Mouse (Mus musculus): ENCODE data around the gene Olfr248. TPM values are rescaled to one million over a fixed set of nuclear protein-coding genes. Genes with fewer than 3 reads are reported as not detected.

The Olfr248 gene
- total and polyA plus RNA-seq, 3 experiments, result not detected

DNA sequence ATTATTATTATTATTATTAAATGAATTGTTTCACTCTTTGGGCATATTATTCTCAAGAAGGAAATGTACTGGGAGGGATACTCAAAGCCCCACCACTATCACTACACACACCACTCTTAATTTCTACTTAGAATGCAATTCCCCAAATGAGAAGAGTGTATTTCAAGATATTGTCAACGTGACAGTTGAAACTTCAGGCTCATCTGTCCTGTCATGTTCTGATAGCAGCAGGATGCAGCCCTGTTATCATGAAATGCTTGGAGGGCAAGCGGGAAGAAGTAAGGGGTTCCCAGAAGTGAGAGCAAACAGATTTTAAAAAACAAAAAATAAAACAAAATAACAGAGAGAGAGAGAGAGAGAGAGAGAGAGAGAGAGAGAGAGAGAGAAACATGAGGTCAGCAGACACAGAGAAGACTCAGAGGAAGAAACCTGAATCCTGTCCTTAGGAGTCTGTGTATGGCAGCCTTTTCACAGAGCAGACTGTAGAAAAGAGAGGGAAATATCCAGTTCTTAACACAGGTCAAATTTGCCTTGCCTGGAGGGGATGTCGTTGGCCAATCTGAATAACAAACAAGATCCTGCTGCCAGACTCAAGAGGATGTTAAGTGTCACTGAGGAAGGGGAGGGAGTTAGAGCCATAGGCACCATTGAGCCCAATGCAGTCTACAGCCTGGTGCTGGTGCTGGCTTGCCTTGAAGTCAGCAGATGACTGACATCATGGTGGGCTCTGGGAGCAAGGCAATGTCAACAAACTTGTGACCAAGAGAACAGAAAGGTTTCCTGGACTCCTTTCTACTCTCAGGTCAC is 35.5 kb downstream of the Olfr248 start:
- dilution Hi-C loops (cut with MboI; ENCODE audit: extremely low pct_ligation_motif_present, extremely low pct_unique_long_range_greater_than_20kb, low sequenced_read_pairs) (no loop called here), in situ Hi-C loops (cut with MboI; ENCODE audit: low pct_ligation_motif_present, low pct_unique_long_range_greater_than_20kb, low sequenced_read_pairs) (no loop called here)
- H3K4me3 ChIP-seq (replicated peaks in 1 of 3; ENCODE audit: low read depth in 2 of 3, low read length in 2 of 3, poor library complexity in 1 of 3), result no peak overlapping the region

DNA sequence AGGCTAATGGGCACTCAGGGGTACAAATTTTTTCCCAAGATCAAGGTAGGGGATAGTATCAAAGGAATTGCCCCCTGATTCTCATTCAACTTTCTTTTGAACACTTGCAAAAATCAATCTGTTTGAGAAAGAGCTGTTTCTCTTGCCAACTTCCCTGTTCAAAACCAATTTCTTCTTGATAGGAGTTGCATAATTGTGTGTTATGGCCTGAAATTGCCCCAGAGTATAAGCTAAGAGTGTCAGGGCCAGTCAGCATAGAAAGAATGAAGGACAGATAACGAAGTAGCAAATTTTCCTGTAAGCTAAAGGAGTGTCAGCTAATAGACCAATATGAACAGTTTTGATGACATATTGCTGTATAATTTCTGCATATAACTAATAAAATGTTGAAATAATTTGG is 36.6 kb downstream of the Olfr248 start:
- dilution Hi-C loops (cut with MboI; ENCODE audit: extremely low pct_ligation_motif_present, extremely low pct_unique_long_range_greater_than_20kb, low sequenced_read_pairs) (no loop called here), in situ Hi-C loops (cut with MboI; ENCODE audit: low pct_ligation_motif_present, low pct_unique_long_range_greater_than_20kb, low sequenced_read_pairs) (no loop called here)
- no peak for DNase-seq (ENCODE audit: extremely low read depth)
- no peaks in the 10 kb centered on the region for H3K9me3 ChIP-seq (replicated peaks; ENCODE audit: low read length)
- H3K36me3 ChIP-seq (replicated peaks in 1 of 2; ENCODE audit: control insufficient read depth in 1 of 2, insufficient read depth in 1 of 2, low read length in 1 of 2), result no peaks in the 10 kb centered on the region
- H3K27me3 ChIP-seq (replicated peaks), result no peaks in the 10 kb centered on the region
- no peaks in the 10 kb centered on the region for H3K79me2 ChIP-seq (replicated peaks; ENCODE audit: control insufficient read depth, extremely low read depth, insufficient read depth, poor library complexity, severe bottlenecking)
- H3K4me2 ChIP-seq (ENCODE audit: insufficient read depth, low read depth, poor library complexity, severe bottlenecking), result no peak overlapping the region
- TF ChIP-seq ZKSCAN1 (IDR thresholded peaks at IDR 0.05; ENCODE audit: borderline replicate concordance, low read depth, low read length), result no peak
- TF ChIP-seq JUND (conservative IDR thresholded peaks at IDR 0.05; ENCODE audit: low read depth, low read length), result no peak
- TF ChIP-seq ZNF384 (IDR thresholded peaks at IDR 0.05; ENCODE audit: low read depth, low read length), result no peak
- TF ChIP-seq MXI1 (IDR thresholded peaks at IDR 0.05; ENCODE audit: low read depth, low read length), result no peak
- H3K9ac ChIP-seq (ENCODE audit: insufficient read depth, low read depth), result no peak overlapping the region
- no peak overlapping the region for H3K4me3 ChIP-seq (replicated peaks in 1 of 3; ENCODE audit: low read depth in 2 of 3, low read length in 2 of 3, poor library complexity in 1 of 3)
- H3K4me1 ChIP-seq (ENCODE audit: control insufficient read depth in 1 of 2, insufficient read depth in 2 of 2), result no peaks in the 10 kb centered on the region
- no peak overlapping the region for H3K27ac ChIP-seq (ENCODE audit: insufficient read depth, low read depth)

More for the DNA sequence above, 35.5 kb downstream of the Olfr248 start:
- Histone ChIP-seq H3K9me3 (replicated peaks; ENCODE audit: low read length) (no peaks in the 10 kb centered on the region), H3K27ac (ENCODE audit: insufficient read depth, low read depth) (no peak overlapping the region), H3K27me3 (replicated peaks) (no peaks in the 10 kb centered on the region), H3K4me2 (ENCODE audit: insufficient read depth, low read depth, poor library complexity, severe bottlenecking) (no peak overlapping the region), H3K4me1 (ENCODE audit: control insufficient read depth in 1 of 2, insufficient read depth in 2 of 2) (no peaks in the 10 kb centered on the region), H3K36me3 (replicated peaks in 1 of 2; ENCODE audit: control insufficient read depth in 1 of 2, insufficient read depth in 1 of 2, low read length in 1 of 2) (no peaks in the 10 kb centered on the region), H3K79me2 (replicated peaks; ENCODE audit: control insufficient read depth, extremely low read depth, insufficient read depth, poor library complexity, severe bottlenecking) (no peaks in the 10 kb centered on the region), H3K9ac (ENCODE audit: insufficient read depth, low read depth) (no peak overlapping the region)
- DNase-seq (ENCODE audit: extremely low read depth), result no peak
- TF ChIP-seq CHD2 (IDR thresholded peaks at IDR 0.05; ENCODE audit: low read length) (no peak), ELF1 (IDR thresholded peaks at IDR 0.05; ENCODE audit: low read depth, low read length) (no peak), MXI1 (IDR thresholded peaks at IDR 0.05; ENCODE audit: low read depth, low read length) (no peak), SMC3 (IDR thresholded peaks at IDR 0.05; ENCODE audit: low read depth, low read length) (no peak)

DNA sequence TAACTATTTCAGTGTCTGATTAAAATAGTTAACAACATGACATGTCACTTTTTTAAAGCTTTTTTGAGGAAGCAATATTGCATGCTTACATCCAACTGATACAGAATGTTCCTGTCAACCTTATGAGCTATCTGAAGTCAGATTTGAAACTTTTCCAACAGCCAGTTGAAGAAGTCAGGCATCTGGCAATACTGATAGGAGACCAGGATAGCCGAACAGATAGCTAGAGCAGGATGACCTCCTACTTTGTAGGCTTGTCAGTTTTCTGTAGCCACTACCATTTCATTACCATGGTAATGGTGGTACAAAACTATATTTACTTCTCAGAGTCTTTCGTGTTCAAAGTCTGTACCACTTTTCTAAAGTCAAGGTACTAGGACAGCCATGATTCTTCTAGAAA is 37.6 kb downstream of the Olfr248 start:
- H3K4me2 ChIP-seq (ENCODE audit: insufficient read depth, low read depth, poor library complexity, severe bottlenecking), result no peak overlapping the region
- DNase-seq (ENCODE audit: extremely low read depth), result no peak
- H3K9me3 ChIP-seq (replicated peaks; ENCODE audit: low read length), result no peaks in the 10 kb centered on the region
- H3K79me2 ChIP-seq (replicated peaks; ENCODE audit: control insufficient read depth, extremely low read depth, insufficient read depth, poor library complexity, severe bottlenecking), result no peaks in the 10 kb centered on the region
- no peak overlapping the region for H3K4me3 ChIP-seq (replicated peaks in 1 of 3; ENCODE audit: low read depth in 2 of 3, low read length in 2 of 3, poor library complexity in 1 of 3)
- H3K27me3 ChIP-seq (replicated peaks), result no peaks in the 10 kb centered on the region
- no peaks in the 10 kb centered on the region for H3K4me1 ChIP-seq (ENCODE audit: control insufficient read depth in 1 of 2, insufficient read depth in 2 of 2)
- no peak for TF ChIP-seq TCF12 (IDR thresholded peaks at IDR 0.05; ENCODE audit: low read depth, low read length)
- TF ChIP-seq CHD1 (IDR thresholded peaks at IDR 0.05; ENCODE audit: low read depth, low read length), result no peak
- TF ChIP-seq KAT2A (IDR thresholded peaks at IDR 0.05; ENCODE audit: insufficient replicate concordance, low read length), result no peak
- TF ChIP-seq ELF1 (IDR thresholded peaks at IDR 0.05; ENCODE audit: low read depth, low read length), result no peak
- TF ChIP-seq JUND (conservative IDR thresholded peaks at IDR 0.05; ENCODE audit: low read depth, low read length), result no peak
- no peak for TF ChIP-seq MEF2A (IDR thresholded peaks at IDR 0.05; ENCODE audit: borderline replicate concordance, low read depth, low read length)
- TF ChIP-seq USF2 (conservative IDR thresholded peaks at IDR 0.05; ENCODE audit: low read depth, low read length), result no peak
- TF ChIP-seq BHLHE40 (IDR thresholded peaks at IDR 0.05; ENCODE audit: low read depth, low read length), result no peak
- no peak for TF ChIP-seq ZC3H11A (IDR thresholded peaks at IDR 0.05; ENCODE audit: low read depth, low read length)
- TF ChIP-seq ZKSCAN1 (IDR thresholded peaks at IDR 0.05; ENCODE audit: borderline replicate concordance, low read depth, low read length), result no peak
- no peak overlapping the region for H3K27ac ChIP-seq (ENCODE audit: insufficient read depth, low read depth)
- dilution Hi-C loops (cut with MboI; ENCODE audit: extremely low pct_ligation_motif_present, extremely low pct_unique_long_range_greater_than_20kb, low sequenced_read_pairs), result no loop called here
- no peaks in the 10 kb centered on the region for H3K36me3 ChIP-seq (replicated peaks in 1 of 2; ENCODE audit: control insufficient read depth in 1 of 2, insufficient read depth in 1 of 2, low read length in 1 of 2)
- in situ Hi-C loops (cut with MboI; ENCODE audit: low pct_ligation_motif_present, low pct_unique_long_range_greater_than_20kb, low sequenced_read_pairs), result no loop called here
- H3K9ac ChIP-seq (ENCODE audit: insufficient read depth, low read depth), result no peak overlapping the region

Data from CH12.LX (cell line).